Mouse (Mus musculus) heart, postnatal 0 days (tissue): Measurements from ENCODE around the gene Gm49711.

Experiments used
- CTCF ChIP-seq: IDR thresholded peaks from 2 replicates; pipeline ENCODE4 v1.5.1; 2016; ENCODE audit warnings: antibody characterized with exemption, control low read depth, low read depth
- EP300 ChIP-seq: IDR thresholded peaks from 2 replicates; pipeline ENCODE4 v1.6.1; 2016; ENCODE audit warnings: antibody characterized with exemption, low read depth

- TF ChIP-seq CTCF (no peak), EP300 (no peak)
Observed at GRCm38 (mm10) chr16:92140328-92140727, 82.2 kb downstream of the Gm49711 start.
